Mouse (Mus musculus) olfactory bulb, adult 2 months (tissue): ENCODE measurements at regions not wholly inside any gene's neighbourhood (a gene's known extent, or its start where the extent isn't known, plus 50 kb on each side); places are given as distances from the start of the nearest gene placed in this dataset.

Experiments
- CTCF ChIP-seq: fragments of 200-500 bp; IDR thresholded peaks from 2 replicates; pipeline ENCODE4 v1.5.1; 2012; ENCODE audit warnings: low read depth, mild to moderate bottlenecking, low read length, moderate library complexity; ENCODE audit not compliant: insufficient read depth
- POLR2A ChIP-seq: fragments of 200-500 bp; IDR thresholded peaks from 2 replicates; pipeline ENCODE4 v1.6.1; 2012; ENCODE audit warnings: mild to moderate bottlenecking, low read depth, low read length, moderate library complexity; ENCODE audit not compliant: insufficient read depth

GRCm38 (mm10) chr2:3925199-3925598 is 92.3 kb upstream of the Frmd4a start:
- no peak for TF ChIP-seq CTCF
- TF ChIP-seq POLR2A: no peak
